Mouse (Mus musculus): Measurements from ENCODE around the gene Ipo13. TPM values are rescaled to one million over a fixed set of nuclear protein-coding genes. Genes with fewer than 3 reads are reported as not detected.
A peak's percentile ranks its signal among the peaks of the same experiment; 100 is the strongest.

Ipo13 gene
- 22.0 and 25.4 TPM in 2 replicates for polyA plus RNA-seq (2015; fragmentation: Nextera tagmentation; extraction: Ambion mirVana)

DNA sequence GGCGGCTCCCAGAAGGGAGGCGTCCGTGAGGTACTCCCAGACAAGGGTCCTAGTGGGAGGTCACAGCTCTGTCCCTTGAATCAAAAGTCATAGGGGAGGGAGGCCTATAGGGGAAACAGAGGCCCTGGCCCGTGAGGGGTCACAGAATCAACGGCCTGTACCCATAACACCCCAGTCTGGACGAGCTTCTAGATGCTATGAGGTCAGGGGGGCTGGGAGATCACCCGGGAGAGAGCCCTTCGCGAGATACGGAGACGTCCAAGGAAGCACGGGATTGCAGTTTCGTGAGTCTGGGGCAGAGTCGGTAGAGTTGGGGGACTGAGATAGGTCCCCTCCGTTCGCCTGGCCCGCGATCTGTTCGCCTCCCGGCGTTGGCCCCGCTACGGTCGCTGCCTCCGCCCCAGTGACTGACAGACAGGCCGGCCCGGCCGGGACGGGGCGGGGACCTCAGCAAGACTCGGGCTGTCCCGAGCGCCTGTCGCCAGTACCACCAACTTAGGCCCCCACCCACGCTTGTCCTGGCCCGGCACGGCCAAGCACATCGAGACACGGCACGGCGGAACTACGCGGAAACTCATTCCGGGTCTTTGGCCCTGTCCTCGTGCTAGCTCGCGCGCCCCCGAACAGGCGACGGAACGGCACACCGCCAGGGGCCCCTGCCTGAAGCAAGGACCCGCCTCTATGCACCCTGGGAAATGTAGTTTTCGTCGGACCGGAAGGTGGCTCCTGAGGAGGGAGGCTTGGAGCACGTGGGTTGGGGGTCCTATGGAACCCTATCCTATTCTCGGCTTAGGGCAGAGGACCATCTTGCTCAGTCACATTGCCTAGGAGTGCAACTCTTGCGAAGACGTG, at the start of gene Ipo13:
TSS of gene Ipo13 (minus strand) at position 409 of the 852 bp plus-strand sequence.
- peak; percentile 93 for DNase-seq (ENCODE audit: low spot score)

DNA sequence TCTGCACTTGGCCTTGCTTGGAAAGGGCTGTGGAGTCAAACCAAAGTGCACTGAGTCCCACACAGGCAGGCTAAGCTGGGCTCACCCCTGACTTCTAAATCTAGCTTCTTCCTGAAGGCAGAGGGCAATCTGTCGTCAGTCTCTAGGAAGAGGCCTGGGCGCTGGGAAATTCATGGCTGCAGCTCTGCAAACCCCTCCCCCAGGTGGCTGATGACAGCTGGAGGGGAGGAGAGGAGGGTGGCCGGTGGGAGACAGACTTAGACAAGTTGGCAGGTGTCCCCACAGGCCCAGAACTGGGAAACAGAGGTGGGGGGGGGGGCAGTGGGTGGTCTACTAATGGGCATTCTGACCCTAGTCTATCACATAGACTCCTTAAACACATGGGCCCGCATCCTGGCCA, 42.7 kb upstream of the Ipo13 start:
- DNase-seq (ENCODE audit: low spot score): no peak

DNA sequence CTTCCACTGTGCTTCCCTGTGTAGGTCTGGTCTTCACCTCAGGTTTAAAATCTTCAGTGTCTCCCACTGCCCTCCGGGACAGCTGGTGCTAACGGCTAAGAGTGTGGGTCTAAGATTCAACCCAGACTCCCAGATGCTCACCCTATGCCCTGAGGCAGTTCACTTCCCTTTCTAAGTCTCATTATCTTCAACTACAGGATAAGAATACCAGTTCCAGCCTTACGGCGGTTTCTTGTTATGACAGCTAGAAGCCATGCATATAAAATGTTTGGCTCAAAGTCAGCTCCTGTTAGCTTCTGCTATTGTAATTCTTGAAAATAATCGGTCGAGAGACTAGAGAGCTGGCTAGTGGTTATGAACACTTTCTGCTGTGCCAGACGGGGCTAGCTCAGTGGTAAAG, 32.7 kb upstream of the Ipo13 start:
- no peak for DNase-seq (ENCODE audit: low spot score)

DNA sequence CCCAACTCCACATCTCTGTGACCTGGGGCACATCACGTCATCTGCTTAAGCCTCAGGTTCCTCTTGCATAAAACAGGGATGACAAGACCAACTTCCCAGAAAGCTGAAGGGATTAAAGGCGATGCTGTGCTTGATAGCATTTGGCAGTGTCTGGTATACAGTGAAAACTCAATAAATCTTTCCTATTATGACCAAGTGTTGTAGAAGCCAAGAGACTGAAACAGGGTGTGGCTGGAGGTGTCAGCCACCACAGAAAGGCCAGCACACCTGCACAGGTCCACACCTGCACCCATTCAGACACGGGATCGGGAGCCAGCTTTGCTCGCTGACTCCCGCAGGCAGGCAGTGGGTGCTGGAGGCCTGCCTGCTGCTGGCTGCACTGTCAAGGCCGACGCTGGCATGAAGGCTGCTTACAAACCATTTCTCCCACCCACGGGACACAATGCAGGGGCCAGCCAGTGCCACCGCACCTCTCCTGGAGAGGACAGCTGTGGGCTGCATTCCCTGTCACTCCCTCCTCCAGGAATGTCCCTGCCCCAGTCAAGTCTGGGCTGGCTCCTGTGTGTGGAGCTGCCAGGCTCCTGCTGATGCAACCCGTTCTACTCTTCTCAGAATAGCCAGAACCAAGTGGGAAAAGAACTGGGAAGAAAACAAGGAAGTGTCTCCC, 32.0 kb upstream of the Ipo13 start:
- DNase-seq (ENCODE audit: low spot score): no peak

DNA sequence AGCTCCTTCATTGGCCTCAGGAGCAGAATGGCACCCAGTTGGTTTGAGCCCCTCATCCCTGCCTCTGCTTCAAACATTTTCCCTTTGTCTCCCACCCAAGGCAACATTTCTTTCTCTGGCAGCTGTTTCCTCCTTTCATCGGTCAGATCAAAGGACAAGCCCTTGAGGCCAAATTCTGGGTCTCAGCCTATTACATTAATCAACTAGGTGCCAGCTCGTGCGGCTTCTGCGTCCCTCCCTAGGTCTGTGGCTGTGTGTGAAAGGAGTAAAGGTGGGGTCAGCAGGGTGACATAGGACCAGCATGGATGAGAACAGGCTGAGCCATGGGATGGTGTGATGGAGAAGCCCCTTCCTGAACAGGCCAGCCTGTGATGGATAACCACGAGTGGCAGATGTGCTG, 28.5 kb upstream of the Ipo13 start:
- no peak for DNase-seq (ENCODE audit: low spot score)

DNA sequence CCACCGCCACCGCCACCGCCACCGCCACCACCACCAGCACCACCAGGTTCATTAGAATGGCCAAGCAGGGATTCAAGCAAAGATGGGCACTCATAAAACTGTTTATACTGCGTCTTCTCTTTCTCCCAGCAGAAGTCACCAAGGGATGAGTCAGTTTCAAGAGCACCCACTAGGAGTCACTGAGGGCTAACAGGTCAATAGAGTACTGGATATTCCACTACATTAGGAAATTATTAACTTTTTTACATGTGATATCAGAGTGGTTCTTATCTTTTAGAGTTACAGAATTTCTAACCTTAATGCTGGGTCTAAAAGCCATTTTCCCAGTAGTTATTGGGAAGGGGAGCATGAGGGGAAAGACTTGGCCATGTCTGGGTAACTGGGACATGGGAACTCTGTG, 22.2 kb upstream of the Ipo13 start:
- DNase-seq (ENCODE audit: low spot score): no peak

DNA sequence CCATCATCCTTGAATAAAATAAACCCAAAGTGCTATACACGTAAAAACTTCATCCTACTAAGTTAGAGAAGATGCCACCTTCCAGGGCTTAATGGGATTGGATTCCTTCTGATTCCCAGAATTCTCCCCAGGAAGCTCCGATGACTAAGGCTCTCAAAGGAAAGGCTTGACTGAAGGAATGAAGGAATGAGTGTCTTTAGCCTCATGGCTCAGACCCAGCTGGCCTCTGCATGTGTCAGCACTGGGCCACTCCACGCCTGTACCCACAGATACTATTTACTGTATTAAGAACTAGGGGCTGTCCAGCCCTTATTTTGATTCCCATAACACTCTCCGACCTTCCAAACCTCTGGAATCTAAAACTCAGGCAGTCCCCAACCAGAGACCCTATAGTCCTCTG, 19.3 kb upstream of the Ipo13 start:
- DNase-seq (ENCODE audit: low spot score): no peak

DNA sequence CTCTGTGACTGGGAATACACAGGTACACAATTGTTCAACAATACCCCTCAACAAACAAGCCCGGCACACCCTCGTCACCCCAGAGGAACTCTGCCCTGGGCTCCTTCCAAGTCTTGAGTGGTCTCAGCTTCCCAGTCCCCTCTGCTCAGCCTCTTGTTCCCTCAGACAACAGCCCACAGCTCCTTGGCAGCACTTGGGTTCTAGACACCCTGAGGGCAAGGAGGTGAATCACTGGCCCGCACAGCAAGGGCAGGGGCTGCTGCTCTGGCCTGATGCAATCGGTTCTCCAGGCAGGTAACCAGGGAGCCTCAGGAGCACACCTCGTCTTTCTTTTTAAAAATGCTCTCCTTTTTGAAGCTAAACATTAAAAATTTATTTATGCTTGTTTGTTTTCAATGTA, 18.4 kb upstream of the Ipo13 start:
- no peak for DNase-seq (ENCODE audit: low spot score)

DNA sequence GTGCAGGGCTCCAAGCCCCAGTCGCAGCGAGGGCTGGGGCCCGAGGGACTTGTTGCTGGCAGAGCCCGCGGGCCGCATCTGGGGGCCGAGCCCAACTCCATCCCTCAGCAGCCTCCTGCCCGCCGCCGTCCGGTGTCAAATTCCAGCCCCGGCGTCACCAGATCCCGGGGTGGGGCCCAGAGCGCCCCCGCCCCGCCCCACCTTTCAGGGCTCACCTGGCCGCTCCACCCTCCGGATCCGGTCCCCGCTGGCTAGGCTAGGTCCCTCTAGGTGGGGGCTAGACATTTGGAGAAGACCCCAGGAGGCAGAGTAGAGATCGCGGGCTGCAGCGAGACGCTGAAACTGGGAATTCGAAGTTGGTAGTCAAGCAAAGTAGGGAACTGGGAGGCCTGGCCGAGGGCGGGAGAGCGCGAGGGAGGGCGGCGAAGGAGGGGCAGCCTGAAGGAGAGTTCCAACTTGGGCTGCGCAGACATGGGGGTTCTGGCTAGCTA, 14.6 kb upstream of the Ipo13 start, which contains the start of gene Artn:
TSS of gene Artn (minus strand) at position 373 of the 491 bp plus-strand sequence.
- DNase-seq (ENCODE audit: low spot score): no peak

DNA sequence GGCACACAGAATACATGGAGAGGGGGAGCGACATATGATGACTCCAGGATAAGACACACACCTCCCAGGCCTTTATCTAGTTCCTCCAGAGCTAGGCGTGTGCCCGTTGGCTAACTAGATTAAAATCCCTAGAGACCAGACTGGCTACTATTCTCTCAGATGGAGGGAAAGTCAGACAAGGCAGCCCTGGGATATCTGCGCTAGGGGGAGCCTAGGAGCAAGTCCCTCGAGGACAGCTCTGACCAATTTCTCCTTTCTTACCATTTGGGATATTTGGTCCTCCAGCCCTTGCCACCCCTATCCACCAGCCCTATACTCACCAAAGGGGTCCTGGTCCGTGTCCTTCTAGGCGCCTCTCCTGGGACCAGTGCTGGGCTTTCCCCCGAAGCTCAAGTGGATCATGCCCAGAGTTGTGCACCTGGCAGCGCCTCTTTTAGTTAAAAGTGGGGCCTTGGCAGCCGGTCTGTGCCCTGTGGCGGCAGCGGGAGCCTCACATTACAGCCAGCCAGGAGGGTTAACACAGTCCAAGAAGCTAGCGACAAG, 14.0 kb upstream of the Ipo13 start:
- DNase-seq (ENCODE audit: low spot score): no peak

DNA sequence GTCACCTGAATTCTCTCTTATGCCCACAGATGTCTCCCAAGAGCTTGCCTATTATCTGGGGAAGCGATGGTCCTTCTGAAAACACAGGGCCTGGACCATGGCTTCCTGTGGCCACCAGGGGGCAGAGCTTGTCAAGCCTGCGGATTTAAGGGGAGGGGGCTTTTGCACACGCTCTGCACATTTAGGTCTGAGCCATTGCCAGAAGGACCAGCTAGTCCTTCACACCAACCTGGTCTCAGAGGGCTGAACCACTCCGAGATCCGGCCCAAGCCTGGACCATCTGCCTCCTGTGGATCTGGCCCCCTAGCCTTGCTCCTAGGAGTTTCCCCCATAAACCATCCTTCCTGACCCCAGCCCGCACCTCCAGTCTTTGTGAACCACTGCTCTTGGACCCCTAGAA, 13.4 kb upstream of the Ipo13 start:
- DNase-seq (ENCODE audit: low spot score): peak; percentile 39

DNA sequence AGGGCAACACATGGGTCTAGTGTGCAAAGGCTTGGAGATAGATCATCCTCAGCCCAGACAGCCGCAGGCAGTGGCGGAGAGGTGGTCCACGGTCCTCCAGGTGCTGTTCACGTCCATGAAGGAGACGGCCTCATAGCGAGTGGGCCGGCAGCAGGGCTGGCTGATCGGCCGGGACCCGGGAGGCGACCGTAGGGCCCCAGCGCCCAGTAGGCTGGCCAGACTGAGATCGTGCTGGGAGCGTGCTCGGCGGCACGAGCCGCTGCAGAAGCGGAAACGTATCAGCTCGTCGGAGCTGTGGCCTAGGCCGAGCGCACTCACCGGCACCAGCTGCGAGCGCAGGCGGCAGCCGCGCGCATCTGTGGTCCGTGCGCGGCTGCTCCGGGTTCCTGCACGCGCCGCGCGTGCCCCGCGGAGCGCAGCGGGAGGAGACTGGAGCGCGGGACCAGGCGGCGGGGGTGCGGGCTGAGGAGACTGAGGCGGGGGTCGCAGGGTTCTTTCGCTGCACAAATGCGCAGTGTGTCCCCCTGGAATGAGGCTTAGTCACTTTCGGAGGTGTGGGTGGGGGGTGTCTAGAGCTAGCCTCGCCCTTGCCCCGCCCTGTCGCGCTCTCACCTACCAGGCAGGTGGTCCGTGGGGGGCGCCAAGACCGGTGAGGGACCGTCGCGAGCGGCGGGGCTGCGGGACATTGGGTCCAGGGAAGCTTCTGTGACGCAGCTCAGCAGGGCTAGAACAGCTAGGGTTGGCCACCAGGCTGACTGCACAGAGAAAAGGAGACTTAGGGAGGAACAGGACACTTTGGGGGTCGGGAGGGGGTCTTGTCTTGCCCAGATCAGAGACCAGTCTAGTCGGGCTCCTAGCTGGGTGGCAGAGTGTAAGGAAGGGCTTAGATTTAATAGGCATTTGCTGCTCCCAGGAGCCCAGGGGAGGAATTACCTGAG, 12.0 kb upstream of the Ipo13 start:
- DNase-seq (ENCODE audit: low spot score): peak; percentile 44

DNA sequence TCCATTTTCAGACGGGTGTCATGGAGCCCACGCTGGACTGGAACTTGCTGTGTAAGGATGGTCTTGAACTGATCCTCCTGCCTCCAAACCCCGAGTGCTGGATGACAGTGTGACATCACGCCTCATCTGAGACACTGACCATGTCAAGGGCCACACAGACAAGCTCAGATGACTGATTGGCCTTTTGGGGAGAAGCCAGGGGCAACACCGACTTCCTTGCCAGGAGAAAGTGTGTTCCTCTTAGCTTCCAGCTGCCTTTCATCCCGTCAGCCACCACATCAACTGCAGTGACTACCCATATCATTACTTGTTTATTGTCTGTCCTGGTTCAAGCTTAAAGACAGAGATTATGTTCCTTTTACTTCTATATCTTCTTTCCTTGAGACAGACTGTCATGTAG, 10.1 kb upstream of the Ipo13 start:
- no peak for DNase-seq (ENCODE audit: low spot score)

DNA sequence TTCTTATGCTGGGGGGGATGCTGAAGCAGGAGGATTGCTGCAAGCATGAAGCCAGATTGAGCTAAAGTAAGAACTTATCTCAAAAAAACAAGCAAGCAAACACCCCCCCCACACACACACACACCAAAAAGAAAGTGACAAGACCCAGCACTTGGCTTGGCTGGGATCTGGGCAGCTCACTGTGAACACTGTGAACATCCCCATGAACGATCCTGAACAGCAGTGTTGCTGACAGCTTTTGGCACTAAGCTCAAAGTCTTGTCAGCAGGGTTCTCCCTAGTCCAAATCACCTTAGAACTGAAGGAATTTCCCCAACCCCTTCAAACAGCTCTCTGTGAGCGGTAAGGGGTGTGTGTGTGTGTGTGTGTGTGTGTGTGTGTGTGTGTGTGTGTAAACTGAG, 8.7 kb upstream of the Ipo13 start:
- no peak for DNase-seq (ENCODE audit: low spot score)

DNA sequence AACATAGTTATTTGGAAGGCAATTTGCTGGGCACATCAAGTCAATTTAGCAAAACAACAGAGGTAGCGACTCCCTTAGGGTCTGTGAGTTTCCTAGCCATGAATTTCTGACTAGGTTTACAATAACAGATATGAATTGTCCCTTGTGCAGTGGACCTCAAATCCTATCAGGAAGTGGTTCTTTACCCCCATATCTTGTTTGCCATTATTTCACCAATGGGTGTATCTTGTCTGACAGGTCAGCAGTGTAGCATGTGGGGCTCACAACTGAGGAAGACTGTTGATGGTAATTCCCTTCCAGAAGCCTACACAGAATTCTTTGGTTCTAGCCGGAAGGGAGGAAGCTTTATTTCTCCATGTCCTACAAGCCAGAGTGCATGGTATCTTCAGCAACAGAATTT, 6.6 kb upstream of the Ipo13 start:
- DNase-seq (ENCODE audit: low spot score): no peak

DNA sequence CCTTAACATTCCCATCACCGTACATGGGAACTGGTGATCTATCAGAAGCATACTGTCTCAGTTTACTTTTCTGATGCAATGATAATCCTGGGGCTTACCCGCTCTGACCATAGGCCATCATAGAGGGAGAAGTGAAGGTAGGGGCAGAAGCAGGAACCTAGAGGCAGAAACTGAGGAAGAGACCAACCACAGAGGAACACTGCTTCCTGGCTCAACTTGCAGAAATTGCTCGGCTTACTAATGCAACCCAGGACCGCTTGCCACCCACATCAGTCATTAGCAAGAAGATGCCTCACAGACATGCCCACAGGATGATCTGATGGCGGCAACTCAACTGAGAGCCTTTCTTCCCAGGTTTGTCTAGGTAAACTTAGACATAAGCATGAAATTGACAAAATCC, 4.0 kb upstream of the Ipo13 start:
- no peak for DNase-seq (ENCODE audit: low spot score)

DNA sequence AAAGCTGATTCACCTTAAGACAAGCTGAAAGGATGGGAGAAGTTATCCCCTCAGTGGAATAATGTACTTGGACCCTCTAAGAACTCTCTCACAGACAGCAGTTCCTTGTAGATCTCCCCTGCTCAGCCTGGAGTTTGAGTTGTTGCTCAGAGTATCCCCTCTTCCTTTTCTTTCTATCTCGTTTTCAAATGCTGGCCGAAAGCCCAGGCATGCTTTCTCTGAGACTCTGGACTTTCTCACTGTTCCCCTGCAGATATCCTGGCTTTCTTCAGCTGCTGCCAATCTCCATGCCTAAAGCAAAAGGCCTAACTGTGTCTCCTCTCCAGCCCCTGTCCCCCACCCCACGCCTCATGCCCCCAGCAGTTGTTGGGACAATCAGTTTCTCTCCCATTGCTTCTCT, 3.5 kb upstream of the Ipo13 start:
- no peak for DNase-seq (ENCODE audit: low spot score)

DNA sequence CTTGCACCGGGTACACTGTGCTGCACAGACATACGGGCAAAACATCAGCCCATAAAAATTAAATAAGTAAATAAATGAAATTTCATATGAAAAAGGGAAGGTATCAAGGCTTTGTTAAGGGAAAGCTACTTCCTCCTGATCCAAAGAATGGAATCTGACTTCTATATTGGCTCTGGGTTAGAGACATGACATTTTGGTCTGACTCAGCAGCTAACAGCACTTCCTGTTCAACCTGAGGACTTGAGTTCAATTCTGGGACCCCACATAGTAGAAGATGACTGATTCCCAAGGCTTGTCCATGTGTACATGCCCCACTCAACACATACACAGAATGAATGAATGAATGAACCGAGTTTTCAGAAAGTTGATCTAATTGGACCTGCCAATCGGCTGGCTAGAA, 3.0 kb upstream of the Ipo13 start:
- DNase-seq (ENCODE audit: low spot score): no peak

DNA sequence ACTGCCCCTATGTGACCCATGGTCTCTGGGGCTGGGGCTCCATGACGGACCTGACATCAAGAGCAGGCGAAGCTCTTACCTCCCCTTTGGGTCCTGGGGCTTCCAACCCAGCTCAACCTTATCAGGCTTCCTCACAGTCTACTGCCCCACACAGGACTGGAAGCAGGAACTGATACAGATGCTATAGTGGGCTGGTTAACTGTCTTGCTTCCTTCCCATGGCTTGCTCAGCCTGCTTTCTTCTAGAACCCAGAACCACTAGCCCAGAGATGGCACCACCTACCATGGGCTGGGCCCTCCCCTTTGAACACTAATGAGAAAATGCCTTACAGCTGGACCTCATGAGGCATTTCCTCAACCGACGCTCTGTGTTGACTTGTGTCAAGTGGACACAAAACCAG, 2.6 kb upstream of the Ipo13 start:
- no peak for DNase-seq (ENCODE audit: low spot score)

DNA sequence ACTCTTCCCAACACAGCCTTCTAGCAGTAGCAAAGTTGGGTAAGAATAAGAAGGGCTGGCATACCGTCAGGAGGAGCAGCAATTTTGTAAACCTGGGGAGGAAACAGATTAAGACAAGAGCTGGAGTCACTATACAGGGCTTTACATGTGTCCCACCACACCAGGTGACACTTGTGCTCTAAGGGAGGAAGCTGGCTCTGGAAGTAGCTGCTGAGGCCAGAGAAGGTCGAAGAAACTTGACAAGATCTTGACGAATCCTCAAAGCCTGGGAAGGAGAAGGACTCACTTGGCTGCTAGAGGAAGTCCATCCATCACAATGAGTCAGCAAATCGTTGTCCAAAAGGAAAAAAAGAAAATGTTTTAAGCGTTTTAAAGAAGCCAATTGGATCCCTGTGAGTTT, 1.6 kb upstream of the Ipo13 start:
- DNase-seq (ENCODE audit: low spot score): no peak

DNA sequence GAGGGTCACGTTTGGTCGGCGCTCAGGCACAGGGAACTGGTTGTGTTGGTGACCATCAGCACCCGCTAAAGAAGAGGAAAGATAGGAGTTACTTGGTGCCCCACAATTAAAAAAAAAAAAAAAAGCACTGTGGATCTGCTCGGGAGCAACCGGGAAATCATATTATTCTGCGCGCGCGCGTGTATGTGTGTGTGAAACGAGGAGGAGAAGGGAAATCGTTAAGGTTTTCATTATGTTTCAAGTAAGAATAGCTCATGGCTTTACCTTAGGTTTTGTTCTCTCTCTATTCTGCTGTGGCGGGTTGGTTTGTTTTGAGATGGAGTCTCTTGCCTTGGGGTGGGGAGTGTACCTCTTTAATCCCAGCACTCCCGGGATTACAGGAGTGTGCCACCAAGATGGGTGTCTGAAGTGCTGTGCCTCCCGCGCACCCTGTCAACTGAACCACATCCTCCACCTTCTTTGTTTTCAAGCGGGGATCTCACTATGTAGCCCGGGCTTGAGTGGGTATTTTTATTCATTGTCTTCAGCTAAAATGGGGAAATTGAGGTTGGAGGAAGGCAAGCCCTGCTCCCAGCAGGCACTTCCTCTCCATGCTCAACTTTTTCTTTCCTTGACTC, 798 bp upstream of the Ipo13 start:
- DNase-seq (ENCODE audit: low spot score): peak; percentile 31
